Mouse (Mus musculus): ENCODE measurements around the gene Arl6ip1.
A peak's percentile ranks its signal among the peaks of the same experiment; 100 is the strongest.

Arl6ip1 gene

GRCm38 (mm10) chr7:118115877-118116568 is 13.4 kb downstream of the Arl6ip1 start, which contains the start of gene Rps15a:
TSS of gene Rps15a (minus strand) at chr7:118116188.
- DNase-seq = peak; percentile 98

GRCm38 (mm10) chr7:118115533-118115876 is 14.0 kb downstream of the Arl6ip1 start:
- DNase-seq = no peak

- DNase-seq = no peak
These were observed 15.7 kb downstream of the Arl6ip1 start for GRCm38 (mm10) chr7:118113541-118114297.

GRCm38 (mm10) chr7:118111128-118111527 is 18.3 kb downstream of the Arl6ip1 start:
- no peak for DNase-seq

- no peak for DNase-seq
These were observed 21.8 kb downstream of the Arl6ip1 start for GRCm38 (mm10) chr7:118107671-118108070.

GRCm38 (mm10) chr7:118104458-118105052 is 24.9 kb downstream of the Arl6ip1 start:
- no peak for DNase-seq

- no peak for DNase-seq
These were observed 25.7 kb downstream of the Arl6ip1 start for GRCm38 (mm10) chr7:118103462-118104379.

- DNase-seq = no peak
These were observed 26.6 kb downstream of the Arl6ip1 start for GRCm38 (mm10) chr7:118102678-118103461.

- DNase-seq = peak; percentile 56
These were observed 27.2 kb downstream of the Arl6ip1 start for GRCm38 (mm10) chr7:118102231-118102630.

- no peak for DNase-seq
These were observed 31.8 kb downstream of the Arl6ip1 start for GRCm38 (mm10) chr7:118097615-118098014.

GRCm38 (mm10) chr7:118079987-118080386 is 49.5 kb downstream of the Arl6ip1 start:
- no peak for DNase-seq

- DNase-seq = no peak
These were observed 50.4 kb downstream of the Arl6ip1 start for GRCm38 (mm10) chr7:118079097-118079496.
